Mouse (Mus musculus) MEL (cell line): ENCODE measurements around the gene Itsn1. TPM values are rescaled to one million over a fixed set of nuclear protein-coding genes. Genes with fewer than 3 reads are reported as not detected.

Source experiments
- DNase-seq: peaks from one replicate; pipeline ENCODE4 v3.0.0; 2011; ENCODE audit warnings: low read depth, low spot score
- H3K27ac ChIP-seq: 2 replicates; pipeline ENCODE4 v1.5.1; 2012; ENCODE audit warnings: low read depth, mild to moderate bottlenecking, control low read depth, low read length, moderate library complexity; ENCODE audit not compliant: control insufficient read depth
- H3K27me3 ChIP-seq, 2 experiments: fragments of 150-350 bp in 1 of 2; sonication (generic) in 1 of 2; 2 replicates each; pipeline ENCODE4 v1.6.1; 2012; ENCODE audit warnings: low read length in 2 of 2, mild to moderate bottlenecking in 2 of 2, improper control_type of control experiment in 1 of 2, moderate library complexity in 1 of 2; ENCODE audit not compliant: insufficient read depth in 2 of 2, control insufficient read depth in 1 of 2
- H3K36me3 ChIP-seq, 2 experiments: 2 replicates each; pipeline ENCODE4 v1.6.1; 2012 to 2014; ENCODE audit warnings: low read length in 2 of 2, improper control_type of control experiment in 1 of 2, inconsistent platforms in 1 of 2, mild to moderate bottlenecking in 1 of 2; ENCODE audit not compliant: insufficient read depth in 2 of 2, control insufficient read depth in 1 of 2
- H3K4me1 ChIP-seq, 2 experiments: fragments of 150-350 bp in 1 of 2; sonication (generic) in 1 of 2; 2 replicates each; pipeline ENCODE4 v1.6.1; 2012; ENCODE audit warnings: low read length in 2 of 2, improper control_type of control experiment in 1 of 2, mild to moderate bottlenecking in 1 of 2; ENCODE audit not compliant: insufficient read depth in 2 of 2, control insufficient read depth in 1 of 2
- H3K4me3 ChIP-seq, 2 experiments: fragments of 150-350 bp in 1 of 2; sonication (generic) in 1 of 2; 2 replicates each; pipeline ENCODE4 v1.5.1; 2012; ENCODE audit warnings: low read depth in 2 of 2, low read length in 2 of 2, mild to moderate bottlenecking in 2 of 2, moderate library complexity in 2 of 2, control low read depth in 1 of 2, improper control_type of control experiment in 1 of 2; ENCODE audit not compliant: control insufficient read depth in 1 of 2, insufficient read depth in 1 of 2
- H3K79me2 ChIP-seq: 2 replicates; pipeline ENCODE4 v1.6.1; 2012; ENCODE audit warnings: mild to moderate bottlenecking, low read length, moderate library complexity; ENCODE audit not compliant: control insufficient read depth, poor library complexity, insufficient read depth
- H3K9ac ChIP-seq: 2 replicates; pipeline ENCODE4 v1.6.1; 2012; ENCODE audit warnings: low read depth, mild to moderate bottlenecking, control low read depth, low read length, moderate library complexity; ENCODE audit not compliant: control insufficient read depth, poor library complexity, severe bottlenecking
- H3K9me3 ChIP-seq: fragments of 150-350 bp; sonication (generic); replicated peaks from 2 replicates; pipeline ENCODE4 v1.6.1; 2012; ENCODE audit warnings: mild to moderate bottlenecking, low read length, improper control_type of control experiment, moderate library complexity; ENCODE audit not compliant: insufficient read depth
- BHLHE40 ChIP-seq: IDR thresholded peaks from 2 replicates; pipeline ENCODE4 v1.6.1; 2012; ENCODE audit warnings: low read depth, mild to moderate bottlenecking, inconsistent platforms, low read length, improper control_type of control experiment, borderline replicate concordance
- CTCF ChIP-seq, 3 experiments: IDR thresholded peaks in 2 of 3; conservative IDR thresholded peaks in 1 of 3; 2 replicates each; pipeline ENCODE4 v1.5.1; 2011 to 2012; ENCODE audit warnings: low read length in 3 of 3, low read depth in 2 of 3, mild to moderate bottlenecking in 2 of 3, improper control_type of control experiment in 1 of 3, inconsistent platforms in 1 of 3, mixed read lengths in 1 of 3, moderate library complexity in 1 of 3; ENCODE audit not compliant: control insufficient read depth in 1 of 3, insufficient read depth in 1 of 3, poor library complexity in 1 of 3, severe bottlenecking in 1 of 3
- ELF1 ChIP-seq: IDR thresholded peaks from 2 replicates; pipeline ENCODE4 v1.6.1; 2014; ENCODE audit warnings: low read depth, mild to moderate bottlenecking, inconsistent platforms, low read length, improper control_type of control experiment, moderate library complexity
- EP300 ChIP-seq, 2 experiments: IDR thresholded peaks; 2 replicates each; pipeline ENCODE4 v1.6.1; 2011; ENCODE audit warnings: improper control_type of control experiment in 2 of 2, low read length in 2 of 2, low read depth in 1 of 2, mild to moderate bottlenecking in 1 of 2
- ETS1 ChIP-seq: IDR thresholded peaks from 2 replicates; pipeline ENCODE4 v1.6.1; 2012; ENCODE audit warnings: low read depth, mild to moderate bottlenecking, inconsistent platforms, low read length, improper control_type of control experiment, moderate library complexity
- HCFC1 ChIP-seq: IDR thresholded peaks from 2 replicates; pipeline ENCODE4 v1.6.1; 2012; ENCODE audit warnings: low read depth, mild to moderate bottlenecking, inconsistent platforms, low read length, improper control_type of control experiment, moderate library complexity
- MAZ ChIP-seq: IDR thresholded peaks from 2 replicates; pipeline ENCODE4 v1.6.1; 2012; ENCODE audit warnings: low read depth, mild to moderate bottlenecking, inconsistent platforms, low read length, improper control_type of control experiment
- MEF2A ChIP-seq: IDR thresholded peaks from 2 replicates; pipeline ENCODE4 v1.6.1; 2014; ENCODE audit warnings: low read depth, mild to moderate bottlenecking, inconsistent platforms, low read length, improper control_type of control experiment; ENCODE audit not compliant: poor library complexity, insufficient replicate concordance, severe bottlenecking; ENCODE audit errors: extremely low read depth
- MYB ChIP-seq: IDR thresholded peaks from 2 replicates; pipeline ENCODE4 v1.6.1; 2011; ENCODE audit warnings: mild to moderate bottlenecking, low read depth, low read length, improper control_type of control experiment
- MYC ChIP-seq: IDR thresholded peaks from 2 replicates; pipeline ENCODE4 v1.6.1; 2011; ENCODE audit warnings: low read depth, mild to moderate bottlenecking, low read length, improper control_type of control experiment, moderate library complexity
- NRF1 ChIP-seq: IDR thresholded peaks from 2 replicates; pipeline ENCODE4 v1.6.1; 2014; ENCODE audit warnings: low read depth, mild to moderate bottlenecking, inconsistent platforms, low read length, improper control_type of control experiment, moderate library complexity; ENCODE audit not compliant: poor library complexity, insufficient read depth, severe bottlenecking
- POLR2A ChIP-seq, 2 experiments: IDR thresholded peaks; 2 replicates each; pipeline ENCODE4 v1.6.1; 2011 to 2012; ENCODE audit warnings: low read length in 2 of 2, mild to moderate bottlenecking in 2 of 2, control low read depth in 1 of 2, improper control_type of control experiment in 1 of 2, low read depth in 1 of 2, moderate library complexity in 1 of 2; ENCODE audit not compliant: control insufficient read depth in 1 of 2, insufficient read depth in 1 of 2, poor library complexity in 1 of 2
- POLR2AphosphoS2 ChIP-seq: IDR thresholded peaks from 2 replicates; pipeline ENCODE4 v1.6.1; 2011; ENCODE audit warnings: low read length, improper control_type of control experiment
- POLR2AphosphoS5 ChIP-seq: IDR thresholded peaks from 2 replicates; pipeline ENCODE4 v1.6.1; 2012; ENCODE audit warnings: low read depth, borderline replicate concordance, mild to moderate bottlenecking, inconsistent platforms, low read length, moderate library complexity, mixed read lengths
- RCOR1 ChIP-seq: IDR thresholded peaks from 2 replicates; pipeline ENCODE4 v1.6.1; 2012; ENCODE audit warnings: low read depth, mild to moderate bottlenecking, inconsistent platforms, low read length, improper control_type of control experiment
- SMC3 ChIP-seq: IDR thresholded peaks from 2 replicates; pipeline ENCODE4 v1.6.1; 2011; ENCODE audit warnings: low read depth, low read length, improper control_type of control experiment
- USF2 ChIP-seq, 2 experiments: IDR thresholded peaks; 2 replicates each; pipeline ENCODE4 v1.6.1; 2011 to 2012; ENCODE audit warnings: improper control_type of control experiment in 2 of 2, low read length in 2 of 2, borderline replicate concordance in 1 of 2, inconsistent platforms in 1 of 2, low read depth in 1 of 2, mild to moderate bottlenecking in 1 of 2; ENCODE audit not compliant: insufficient read depth in 1 of 2
- ZKSCAN1 ChIP-seq: IDR thresholded peaks from 2 replicates; pipeline ENCODE4 v1.6.1; 2012; ENCODE audit warnings: low read depth, mild to moderate bottlenecking, inconsistent platforms, low read length, improper control_type of control experiment, moderate library complexity
- ZNF384 ChIP-seq: IDR thresholded peaks from 2 replicates; pipeline ENCODE4 v1.6.1; 2012; ENCODE audit warnings: low read depth, mild to moderate bottlenecking, inconsistent platforms, low read length, improper control_type of control experiment
- polyA plus RNA-seq, 2 experiments: library from polyadenylated mRNA; stranded (reverse) in 1 of 2; unstranded in 1 of 2; fragments of >175 nt in 1 of 2; fragments of >200 nt in 1 of 2; gene quantifications; 2 replicates each; pipeline versions ENCODE4 v1.2.1 to v1.2.4; 2012; ENCODE audit warnings: low replicate concordance in 2 of 2, low read depth in 1 of 2; ENCODE audit not compliant: insufficient read length in 2 of 2, insufficient read depth in 1 of 2, missing spikeins in 1 of 2
- total RNA-seq: library from RNA; depleted of rRNA; stranded (reverse); fragments of 300-350 nt; gene quantifications from 2 replicates; pipeline ENCODE4 v1.2.3, GENCODE M21; 2012

The Itsn1 gene
- total and polyA plus RNA-seq, 3 experiments: 14.7 to 36.5 TPM; not detected in 1

DNA sequence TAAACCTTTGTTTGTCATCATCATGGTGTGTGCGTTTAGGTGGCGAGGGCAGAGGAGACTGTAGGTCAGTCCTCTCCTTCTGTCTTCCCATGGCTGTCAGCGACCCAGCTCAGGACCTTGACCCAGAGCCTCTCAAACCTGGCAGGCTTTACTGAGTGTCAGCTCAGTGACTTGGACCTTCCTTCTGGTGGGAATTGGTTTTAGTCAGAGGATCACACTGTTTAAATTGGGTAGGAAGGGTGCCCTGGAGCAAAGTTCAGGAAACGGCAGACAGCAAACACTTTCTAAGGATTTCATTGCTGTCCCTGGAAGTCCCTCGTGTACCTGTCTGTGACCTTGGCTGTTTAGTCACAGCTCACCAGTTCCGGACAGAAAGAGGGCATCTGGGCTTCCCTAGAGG, 55.2 kb downstream of the Itsn1 start:
- Histone ChIP-seq H3K36me3 (peaks cover 0 to 12% of the 10 kb centered on the region in 2 experiments; a peak in 2 of 4 replicates), H3K9me3 (no peaks in the 10 kb centered on the region), H3K9ac (no peak overlapping the region), H3K27ac (no peak overlapping the region), H3K4me1 (peaks cover 2 to 23% of the 10 kb centered on the region in 2 experiments; a peak in 3 of 4 replicates), H3K79me2 (no peaks in the 10 kb centered on the region), H3K4me3 (no peak overlapping the region), H3K27me3 (no peaks in the 10 kb centered on the region)
- DNase-seq: no peak
- TF ChIP-seq CTCF (IDR thresholded peaks at IDR 0.05 in 2 of 3, conservative IDR thresholded peaks at IDR 0.05 in 1 of 3; ENCODE audit: control insufficient read depth in 1 of 3, insufficient read depth in 1 of 3, low read depth in 2 of 3, low read length in 3 of 3, poor library complexity in 1 of 3, severe bottlenecking in 1 of 3): no peak
- no peak for TF ChIP-seq EP300 (IDR thresholded peaks at IDR 0.05; ENCODE audit: low read depth in 1 of 2, low read length in 2 of 2)
- TF ChIP-seq USF2 (IDR thresholded peaks at IDR 0.05; ENCODE audit: borderline replicate concordance in 1 of 2, insufficient read depth in 1 of 2, low read depth in 1 of 2, low read length in 2 of 2): no peak
- TF ChIP-seq HCFC1: no peak
- TF ChIP-seq POLR2AphosphoS2: no peak
- no peak for TF ChIP-seq RCOR1
- no peak for TF ChIP-seq ZKSCAN1

- Histone ChIP-seq H3K9ac (no peak overlapping the region), H3K27ac (no peak overlapping the region), H3K4me1 (peaks cover 9 to 27% of the 10 kb centered on the region in 2 experiments), H3K79me2 (no peaks in the 10 kb centered on the region), H3K36me3 (peaks cover 0 to 18% of the 10 kb centered on the region in 2 experiments; a peak in 2 of 4 replicates), H3K4me3 (no peak overlapping the region), H3K9me3 (no peaks in the 10 kb centered on the region), H3K27me3 (no peaks in the 10 kb centered on the region)
- TF ChIP-seq ELF1 (no peak), BHLHE40 (no peak), POLR2A (IDR thresholded peaks at IDR 0.05; ENCODE audit: control insufficient read depth in 1 of 2, insufficient read depth in 1 of 2, low read depth in 1 of 2, low read length in 2 of 2, poor library complexity in 1 of 2) (no peak), MEF2A (no peak), ETS1 (no peak), USF2 (IDR thresholded peaks at IDR 0.05; ENCODE audit: borderline replicate concordance in 1 of 2, insufficient read depth in 1 of 2, low read depth in 1 of 2, low read length in 2 of 2) (no peak), NRF1 (no peak), SMC3 (no peak), ZNF384 (no peak), ZKSCAN1 (no peak), MAZ (no peak), POLR2AphosphoS5 (no peak), MYC (no peak), CTCF (IDR thresholded peaks at IDR 0.05 in 2 of 3, conservative IDR thresholded peaks at IDR 0.05 in 1 of 3; ENCODE audit: control insufficient read depth in 1 of 3, insufficient read depth in 1 of 3, low read depth in 2 of 3, low read length in 3 of 3, poor library complexity in 1 of 3, severe bottlenecking in 1 of 3) (no peak), MYB (no peak)
- no peak for DNase-seq
These were observed 57.3 kb downstream of the Itsn1 start for GRCm38 (mm10) chr16:91786425-91786824.
